Mouse (Mus musculus) lung, embryonic 14.5 days (tissue): ENCODE measurements around the gene Zbtb18. TPM values are rescaled to one million over a fixed set of nuclear protein-coding genes. Genes with fewer than 3 reads are reported as not detected.
"Not testable (repeated sequence)": the region's sequence is repeated elsewhere in the genome, so short reads cannot be mapped to it uniquely, and the experiment has no call there.

Source experiments
- ATAC-seq: fragments of 200-750 bp; cut with Nextera tagmentation; 2 replicates; pipeline ENCODE4 v1.8.0; 2017; ENCODE audit warnings: mild to moderate bottlenecking, moderate TSS enrichment, moderate library complexity; ENCODE audit not compliant: insufficient read depth
- DNase-seq: peaks from one replicate; pipeline ENCODE4 v3.0.0-alpha.2; 2015
- H3K27ac ChIP-seq: fragments of 300-500 bp; sonication (generic); 2 replicates; pipeline ENCODE4 v1.5.1; 2014; ENCODE audit warnings: low read depth, mild to moderate bottlenecking, moderate library complexity
- H3K27me3 ChIP-seq: fragments of 300-500 bp; sonication (generic); 2 replicates; pipeline ENCODE4 v1.6.1; 2014; ENCODE audit warnings: low read length, control low read depth; ENCODE audit not compliant: insufficient read depth
- H3K36me3 ChIP-seq: fragments of 300-500 bp; sonication (generic); 2 replicates; pipeline ENCODE4 v1.6.1; 2014; ENCODE audit warnings: control low read depth; ENCODE audit not compliant: insufficient read depth
- H3K4me1 ChIP-seq: fragments of 300-500 bp; sonication (generic); 2 replicates; pipeline ENCODE4 v1.6.1; 2014; ENCODE audit warnings: antibody characterized with exemption, control low read depth; ENCODE audit not compliant: insufficient read depth
- H3K4me2 ChIP-seq: fragments of 300-500 bp; sonication (generic); 2 replicates; pipeline ENCODE4 v1.6.1; 2014; ENCODE audit warnings: mild to moderate bottlenecking
- H3K4me3 ChIP-seq: fragments of 300-500 bp; sonication (generic); 2 replicates; pipeline ENCODE4 v1.5.1; 2014; ENCODE audit warnings: low read depth, low read length
- H3K9ac ChIP-seq: fragments of 300-500 bp; sonication (generic); 2 replicates; pipeline ENCODE4 v1.6.1; 2014
- H3K9me3 ChIP-seq: fragments of 300-500 bp; sonication (generic); 2 replicates; pipeline ENCODE4 v1.6.1; 2016; ENCODE audit warnings: low read depth, low read length, control low read depth
- CTCF ChIP-seq: IDR thresholded peaks from 2 replicates; pipeline ENCODE4 v1.5.1; 2016; ENCODE audit warnings: antibody characterized with exemption, low read depth
- WGBS: fragments of 180-500 bp; shearing (Covaris S2); extraction: QIAGEN DNeasy Blood & Tissue Kit; methylation state at CpG from one replicate; pipeline ENCODE4 v1.1.7; 2014; 5-methylcytosine and 5-hydroxymethylcytosine counted together
- polyA plus RNA-seq: library from polyadenylated mRNA; unstranded; fragments of >200 nt; fragmentation: Nextera tagmentation; extraction: Ambion mirVana; gene quantifications from 2 replicates; pipeline ENCODE4 v1.2.1, GENCODE M21; 2014

The Zbtb18 gene
- polyA plus RNA-seq, 1 experiment from 2014 or later = 2.1 TPM

- no peak overlapping the region for H3K4me3 ChIP-seq
- DNase-seq (no peak), ATAC-seq (no peak)
- no peak overlapping the region for H3K9ac ChIP-seq
- 65% methylated on average over 12 of the region's 12 CpGs for WGBS
- H3K9me3 ChIP-seq = no peaks in the 10 kb centered on the region
- no peak for TF ChIP-seq CTCF
- H3K36me3 ChIP-seq = peaks cover 21% of the 10 kb centered on the region
- peaks cover 9% of the 10 kb centered on the region for H3K4me1 ChIP-seq
- no peaks in the 10 kb centered on the region for H3K27me3 ChIP-seq
- H3K4me2 ChIP-seq = no peak overlapping the region
- H3K27ac ChIP-seq = no peak overlapping the region
Measured at GRCm38 (mm10) chr1:177447541-177448111, 5.5 kb downstream of the Zbtb18 start.

- Histone ChIP-seq H3K4me2 (no peak overlapping the region), H3K36me3 (peaks cover 21% of the 10 kb centered on the region), H3K27ac (no peak overlapping the region), H3K4me3 (no peak overlapping the region), H3K4me1 (peaks cover 9% of the 10 kb centered on the region), H3K27me3 (no peaks in the 10 kb centered on the region), H3K9ac (no peak overlapping the region), H3K9me3 (no peaks in the 10 kb centered on the region)
- WGBS = 92% methylated on average over 25 of the region's 25 CpGs
- ATAC-seq = no peak
- no peak for TF ChIP-seq CTCF
- no peak for DNase-seq
Measured at GRCm38 (mm10) chr1:177448121-177448561, 6.0 kb downstream of the Zbtb18 start.

GRCm38 (mm10) chr1:177448921-177449320 lies 6.8 kb downstream of the Zbtb18 start:
- H3K27me3 ChIP-seq = no peaks in the 10 kb centered on the region
- DNase-seq (no peak), ATAC-seq (no peak)
- no peak overlapping the region for H3K4me2 ChIP-seq
- no peaks in the 10 kb centered on the region for H3K9me3 ChIP-seq
- TF ChIP-seq CTCF = no peak
- no peak overlapping the region for H3K9ac ChIP-seq
- peaks cover 21% of the 10 kb centered on the region for H3K36me3 ChIP-seq
- peaks cover 4% of the 10 kb centered on the region for H3K4me1 ChIP-seq
- no peak overlapping the region for H3K4me3 ChIP-seq
- H3K27ac ChIP-seq = no peak overlapping the region
- WGBS = 80% methylated on average over 2 of the region's 2 CpGs

- not testable (repeated sequence) for DNase-seq, H3K4me2 ChIP-seq, H3K4me1 ChIP-seq, H3K27ac ChIP-seq, H3K9me3 ChIP-seq, H3K27me3 ChIP-seq, ATAC-seq, H3K4me3 ChIP-seq, H3K9ac ChIP-seq
- H3K36me3 ChIP-seq = peaks cover 21% of the 10 kb centered on the region
- WGBS = 80% methylated on average over 7 of the region's 7 CpGs
Measured at GRCm38 (mm10) chr1:177449857-177450256, 7.7 kb downstream of the Zbtb18 start.

- H3K4me1 ChIP-seq = no peaks in the 10 kb centered on the region
- TF ChIP-seq CTCF = no peak
- ATAC-seq = no peak
Measured at GRCm38 (mm10) chr1:177451041-177451440, 8.9 kb downstream of the Zbtb18 start.

GRCm38 (mm10) chr1:177451991-177452431 lies 9.9 kb downstream of the Zbtb18 start:
- Histone ChIP-seq H3K4me1 (no peaks in the 10 kb centered on the region), H3K4me3 (no peak overlapping the region), H3K9ac (no peak overlapping the region), H3K36me3 (peaks cover 20% of the 10 kb centered on the region), H3K9me3 (no peaks in the 10 kb centered on the region), H3K27me3 (no peaks in the 10 kb centered on the region), H3K27ac (no peak overlapping the region), H3K4me2 (no peak overlapping the region)
- ATAC-seq (no peak), DNase-seq (no peak)
- WGBS = 67% methylated on average over 4 of the region's 4 CpGs
- no peak for TF ChIP-seq CTCF

More at GRCm38 (mm10) chr1:177451041-177451440, 8.9 kb downstream of the Zbtb18 start:
- DNase-seq = no peak
- H3K4me2 ChIP-seq = no peak overlapping the region
- H3K9ac ChIP-seq = no peak overlapping the region
- WGBS = 87% methylated on average over 2 of the region's 2 CpGs
- no peak overlapping the region for H3K27ac ChIP-seq
- no peak overlapping the region for H3K4me3 ChIP-seq
- peaks cover 21% of the 10 kb centered on the region for H3K36me3 ChIP-seq
- H3K27me3 ChIP-seq = no peaks in the 10 kb centered on the region
- no peaks in the 10 kb centered on the region for H3K9me3 ChIP-seq

GRCm38 (mm10) chr1:177452987-177453386 lies 10.8 kb downstream of the Zbtb18 start:
- WGBS = 31% methylated on average over 5 of the region's 5 CpGs
- TF ChIP-seq CTCF = no peak
- no peak overlapping the region for H3K4me2 ChIP-seq

More at GRCm38 (mm10) chr1:177452987-177453386, 10.8 kb downstream of the Zbtb18 start:
- peak; percentile 19 for DNase-seq
- Histone ChIP-seq H3K27ac (no peak overlapping the region), H3K4me3 (no peak overlapping the region), H3K36me3 (peaks cover 10% of the 10 kb centered on the region), H3K4me1 (no peaks in the 10 kb centered on the region), H3K9ac (no peak overlapping the region), H3K27me3 (no peaks in the 10 kb centered on the region), H3K9me3 (no peaks in the 10 kb centered on the region)
- no peak for ATAC-seq
